Mouse (Mus musculus) right cerebral cortex, postnatal 36 days (tissue): ENCODE results near the gene Dnmt3l.
A peak's percentile ranks its signal among the peaks of the same experiment; 100 is the strongest.
"Not testable (repeated sequence)": the region's sequence is repeated elsewhere in the genome, so short reads cannot be mapped to it uniquely, and the experiment has no call there.

Source experiments
- DNase-seq, 2 experiments: peaks; one replicate each; pipeline ENCODE4 v3.0.0; 2022; ENCODE audit warnings: low spot score in 2 of 2, mixed read lengths in 1 of 2

Gene Dnmt3l

GRCm38 (mm10) chr10:78041647-78042046 lies at the start of gene Dnmt3l:
Gene Dnmt3l, plus strand, starts transcription at chr10:78041947.
- DNase-seq: no peak

- DNase-seq: no peak
Measured at GRCm38 (mm10) chr10:77995639-77996038, 46.1 kb upstream of the Dnmt3l start.

- no peak for DNase-seq
Measured at GRCm38 (mm10) chr10:78000200-78000599, 41.5 kb upstream of the Dnmt3l start.

GRCm38 (mm10) chr10:78001796-78002195 lies 40.0 kb upstream of the Dnmt3l start:
- peak; percentile 92 to 93 for DNase-seq

- DNase-seq: no peak
Measured at GRCm38 (mm10) chr10:78002316-78002715, 39.4 kb upstream of the Dnmt3l start.

GRCm38 (mm10) chr10:78004479-78005100 lies 37.2 kb upstream of the Dnmt3l start:
- peak; percentile 51 to 72 for DNase-seq

- no peak for DNase-seq
Measured at GRCm38 (mm10) chr10:78005791-78006438, 35.8 kb upstream of the Dnmt3l start.

GRCm38 (mm10) chr10:78007203-78007602 lies 34.5 kb upstream of the Dnmt3l start:
- no peak for DNase-seq

- no peak for DNase-seq
Measured at GRCm38 (mm10) chr10:78008169-78008568, 33.6 kb upstream of the Dnmt3l start.

GRCm38 (mm10) chr10:78009184-78009944 lies 32.4 kb upstream of the Dnmt3l start:
- DNase-seq: peak; percentile 92

GRCm38 (mm10) chr10:78009945-78010293 lies 31.8 kb upstream of the Dnmt3l start, which contains the start of gene Pfkl:
Gene Pfkl, minus strand, starts transcription at chr10:78010083.
- no peak for DNase-seq

- no peak for DNase-seq
Measured at GRCm38 (mm10) chr10:78010335-78010734, 31.4 kb upstream of the Dnmt3l start.

GRCm38 (mm10) chr10:78011116-78011515 lies 30.6 kb upstream of the Dnmt3l start:
- DNase-seq: not testable (repeated sequence)

GRCm38 (mm10) chr10:78012661-78013495 lies 28.9 kb upstream of the Dnmt3l start:
- no peak for DNase-seq

- no peak for DNase-seq
Measured at GRCm38 (mm10) chr10:78015489-78015888, 26.3 kb upstream of the Dnmt3l start.

- DNase-seq: no peak
Measured at GRCm38 (mm10) chr10:78016366-78016765, 25.4 kb upstream of the Dnmt3l start.

GRCm38 (mm10) chr10:78018797-78019203 lies 22.9 kb upstream of the Dnmt3l start:
- peak in 1 of 2 experiments; percentile 50 for DNase-seq

GRCm38 (mm10) chr10:78019291-78019690 lies 22.5 kb upstream of the Dnmt3l start:
- no peak for DNase-seq

GRCm38 (mm10) chr10:78019984-78020383 lies 21.8 kb upstream of the Dnmt3l start:
- not testable (repeated sequence) for DNase-seq

GRCm38 (mm10) chr10:78025453-78025852 lies 16.3 kb upstream of the Dnmt3l start:
- DNase-seq: not testable (repeated sequence)

- peak in 1 of 2 experiments; percentile 42 for DNase-seq
Measured at GRCm38 (mm10) chr10:78028129-78028528, 13.6 kb upstream of the Dnmt3l start.

GRCm38 (mm10) chr10:78029080-78029479 lies 12.7 kb upstream of the Dnmt3l start:
- DNase-seq: no peak
